Mouse (Mus musculus): ENCODE results near the gene Nrg3.

The Nrg3 gene

GRCm38 (mm10) chr14:38991847-38992573, 480.9 kb downstream of the Nrg3 start:
- in situ Hi-C loops (cut with MboI, MseI): no loop called here

- in situ Hi-C loops (cut with MboI, MseI): no loop called here
Observed at GRCm38 (mm10) chr14:38959367-38959766, 513.5 kb downstream of the Nrg3 start.

- in situ Hi-C loops (cut with MboI, MseI): no loop called here
Observed at GRCm38 (mm10) chr14:38937481-38937880, 535.4 kb downstream of the Nrg3 start.

- in situ Hi-C loops (cut with MboI, MseI): no loop called here
Observed at GRCm38 (mm10) chr14:38936483-38937054, 536.3 kb downstream of the Nrg3 start.

- in situ Hi-C loops (cut with MboI, MseI): no loop called here
Observed at GRCm38 (mm10) chr14:38923652-38924051, 549.2 kb downstream of the Nrg3 start.

- in situ Hi-C loops (cut with MboI, MseI): no loop called here
Observed at GRCm38 (mm10) chr14:38920800-38921199, 552.1 kb downstream of the Nrg3 start.

- in situ Hi-C loops (cut with MboI, MseI): no loop called here
Observed at GRCm38 (mm10) chr14:38870591-38870990, 602.3 kb downstream of the Nrg3 start.

GRCm38 (mm10) chr14:38847566-38847965, 625.3 kb downstream of the Nrg3 start:
- in situ Hi-C loops (cut with MboI, MseI): no loop called here

- in situ Hi-C loops (cut with MboI, MseI): no loop called here
Observed at GRCm38 (mm10) chr14:38847091-38847490, 625.8 kb downstream of the Nrg3 start.

GRCm38 (mm10) chr14:38835006-38835405, 637.9 kb downstream of the Nrg3 start:
- in situ Hi-C loops (cut with MboI, MseI): no loop called here

GRCm38 (mm10) chr14:38824891-38825290, 648.0 kb downstream of the Nrg3 start:
- in situ Hi-C loops (cut with MboI, MseI): no loop called here

GRCm38 (mm10) chr14:38797027-38797426, 675.9 kb downstream of the Nrg3 start:
- in situ Hi-C loops (cut with MboI, MseI): no loop called here

- in situ Hi-C loops (cut with MboI, MseI): no loop called here
Observed at GRCm38 (mm10) chr14:38775291-38776116, 697.4 kb downstream of the Nrg3 start.

- in situ Hi-C loops (cut with MboI, MseI): no loop called here
Observed at GRCm38 (mm10) chr14:38774811-38775210, 698.1 kb downstream of the Nrg3 start.

- in situ Hi-C loops (cut with MboI, MseI): no loop called here
Observed at GRCm38 (mm10) chr14:38730465-38730864, 742.4 kb downstream of the Nrg3 start.

GRCm38 (mm10) chr14:38703894-38704293, 769.0 kb downstream of the Nrg3 start:
- in situ Hi-C loops (cut with MboI, MseI): no loop called here

GRCm38 (mm10) chr14:38702596-38703393, 770.1 kb downstream of the Nrg3 start:
- in situ Hi-C loops (cut with MboI, MseI): no loop called here

- in situ Hi-C loops (cut with MboI, MseI): no loop called here
Observed at GRCm38 (mm10) chr14:38701413-38701812, 771.5 kb downstream of the Nrg3 start.

- in situ Hi-C loops (cut with MboI, MseI): no loop called here
Observed at GRCm38 (mm10) chr14:38700972-38701371, 771.9 kb downstream of the Nrg3 start.

GRCm38 (mm10) chr14:38659973-38660372, 812.9 kb downstream of the Nrg3 start:
- in situ Hi-C loops (cut with MboI, MseI): no loop called here

- in situ Hi-C loops (cut with MboI, MseI): no loop called here
Observed at GRCm38 (mm10) chr14:38637070-38637469, 835.8 kb downstream of the Nrg3 start.

GRCm38 (mm10) chr14:38630114-38630513, 842.8 kb downstream of the Nrg3 start:
- in situ Hi-C loops (cut with MboI, MseI): no loop called here

Data from T-helper 1 cell (primary cell).